Mouse (Mus musculus) kidney, embryonic 14.5 days (tissue): ENCODE measurements around the gene Rps26. TPM values are rescaled to one million over a fixed set of nuclear protein-coding genes. Genes with fewer than 3 reads are reported as not detected.

Experiments used
- ATAC-seq: fragments of 200-750 bp; cut with Nextera tagmentation; 2 replicates; pipeline ENCODE4 v1.8.0; 2017; ENCODE audit warnings: moderate number of reproducible peaks, mild to moderate bottlenecking, moderate TSS enrichment, moderate library complexity; ENCODE audit not compliant: low FRiP score, low TSS enrichment
- H3K27ac ChIP-seq: fragments of 300-500 bp; sonication (generic); 2 replicates; pipeline ENCODE4 v1.5.1; 2014; ENCODE audit warnings: low read depth, mild to moderate bottlenecking, low read length, moderate library complexity, mixed read lengths
- H3K27me3 ChIP-seq: fragments of 300-500 bp; sonication (generic); 2 replicates; pipeline ENCODE4 v1.6.1; 2014; ENCODE audit warnings: mild to moderate bottlenecking, low read length; ENCODE audit not compliant: control insufficient read depth, insufficient read depth
- H3K36me3 ChIP-seq: fragments of 300-500 bp; sonication (generic); 2 replicates; pipeline ENCODE4 v1.6.1; 2014; ENCODE audit warnings: low read length, mixed read lengths; ENCODE audit not compliant: control insufficient read depth, insufficient read depth
- H3K4me1 ChIP-seq: fragments of 300-500 bp; sonication (generic); 2 replicates; pipeline ENCODE4 v1.6.1; 2014; ENCODE audit warnings: low read length, mixed read lengths; ENCODE audit not compliant: control insufficient read depth, insufficient read depth
- H3K4me2 ChIP-seq: fragments of 300-500 bp; sonication (generic); replicated peaks from 2 replicates; pipeline ENCODE4 v1.6.1; 2014; ENCODE audit warnings: low read depth, mild to moderate bottlenecking, low read length
- H3K4me3 ChIP-seq: fragments of 300-500 bp; sonication (generic); 2 replicates; pipeline ENCODE4 v1.5.1; 2014; ENCODE audit warnings: mild to moderate bottlenecking, low read length
- H3K9ac ChIP-seq: fragments of 300-500 bp; sonication (generic); 2 replicates; pipeline ENCODE4 v1.6.1; 2014; ENCODE audit warnings: low read depth, mild to moderate bottlenecking, low read length, moderate library complexity
- H3K9me3 ChIP-seq: fragments of 300-500 bp; sonication (generic); 2 replicates; pipeline ENCODE4 v1.6.1; 2016; ENCODE audit warnings: low read length; ENCODE audit not compliant: control insufficient read depth
- WGBS: fragments of 180-500 bp; shearing (Covaris S2); extraction: QIAGEN DNeasy Blood & Tissue Kit; methylation state at CpG from one replicate; pipeline ENCODE4 v1.1.7; 2014; 5-methylcytosine and 5-hydroxymethylcytosine counted together
- polyA plus RNA-seq: library from polyadenylated mRNA; unstranded; fragments of >200 nt; fragmentation: Nextera tagmentation; extraction: Ambion mirVana; gene quantifications from 2 replicates; pipeline ENCODE4 v1.2.1, GENCODE M21; 2014

Gene Rps26
- polyA plus RNA-seq, 1 experiment from 2014 or later = 1,019 TPM

DNA sequence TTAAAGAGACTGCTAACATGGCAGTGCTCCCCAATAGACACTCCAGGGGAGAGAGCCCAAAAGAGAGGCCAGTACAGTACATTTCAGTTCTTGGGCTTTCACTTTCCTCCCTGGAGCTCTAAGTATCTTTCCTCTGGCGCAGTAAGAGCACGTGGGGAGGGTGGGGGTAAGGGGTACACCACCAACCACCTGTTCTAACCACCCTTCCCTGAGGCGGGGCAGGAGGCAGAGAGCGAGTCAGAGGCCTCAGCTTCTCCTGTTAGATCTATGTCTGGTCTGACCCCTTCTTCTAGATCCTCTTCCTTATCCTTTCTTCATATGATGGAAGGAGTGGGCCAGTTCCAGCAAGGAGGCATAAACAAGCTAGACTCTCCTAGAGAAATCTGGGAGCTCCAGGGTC lies 39.4 kb downstream of the Rps26 start:
- H3K4me3 ChIP-seq = no peak overlapping the region
- H3K4me2 ChIP-seq = peak overlapping the region; percentile 15; the same call in 1 of the 2 replicates

DNA sequence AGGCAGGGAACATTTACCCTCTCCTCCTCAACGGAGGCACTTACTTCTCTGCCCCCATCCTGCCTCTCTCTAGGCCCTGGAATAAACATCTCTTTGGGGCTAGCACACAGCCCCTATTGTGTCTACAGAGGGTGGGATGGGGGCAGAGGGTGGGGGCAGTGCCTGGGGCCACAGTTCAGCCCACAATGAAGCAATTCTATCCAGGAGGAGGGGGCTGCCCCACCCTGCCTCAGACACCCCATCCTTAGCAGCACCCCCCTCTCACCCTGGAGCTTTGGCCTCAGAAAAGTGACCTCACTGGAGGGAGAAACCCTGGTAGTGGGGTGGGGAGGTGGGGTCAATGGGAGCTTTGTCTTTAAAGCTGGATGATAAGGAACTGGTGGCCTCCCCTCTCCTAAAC lies 40.0 kb downstream of the Rps26 start:
- Histone ChIP-seq H3K4me2 (no peak overlapping the region), H3K27me3 (peaks cover 25% of the 10 kb centered on the region), H3K4me3 (no peak overlapping the region), H3K27ac (no peak overlapping the region; the same call in 1 of the 2 replicates), H3K9ac (no peak overlapping the region), H3K36me3 (no peaks in the 10 kb centered on the region), H3K9me3 (no peaks in the 10 kb centered on the region), H3K4me1 (peaks cover 3% of the 10 kb centered on the region; the same call in 1 of the 2 replicates)
- 27% methylated on average over 1 of the region's 1 CpGs for WGBS
- no peak for ATAC-seq

More for the DNA sequence above, 39.4 kb downstream of the Rps26 start:
- no peak overlapping the region for H3K9ac ChIP-seq
- H3K4me1 ChIP-seq = peaks cover 3% of the 10 kb centered on the region; the same call in 1 of the 2 replicates
- no peaks in the 10 kb centered on the region for H3K36me3 ChIP-seq
- no peak for ATAC-seq
- H3K9me3 ChIP-seq = no peaks in the 10 kb centered on the region
- H3K27ac ChIP-seq = peak overlapping the region; percentile 21; the same call in 1 of the 2 replicates
- WGBS = 54% methylated on average over 4 of the region's 4 CpGs
- peaks cover 25% of the 10 kb centered on the region for H3K27me3 ChIP-seq

DNA sequence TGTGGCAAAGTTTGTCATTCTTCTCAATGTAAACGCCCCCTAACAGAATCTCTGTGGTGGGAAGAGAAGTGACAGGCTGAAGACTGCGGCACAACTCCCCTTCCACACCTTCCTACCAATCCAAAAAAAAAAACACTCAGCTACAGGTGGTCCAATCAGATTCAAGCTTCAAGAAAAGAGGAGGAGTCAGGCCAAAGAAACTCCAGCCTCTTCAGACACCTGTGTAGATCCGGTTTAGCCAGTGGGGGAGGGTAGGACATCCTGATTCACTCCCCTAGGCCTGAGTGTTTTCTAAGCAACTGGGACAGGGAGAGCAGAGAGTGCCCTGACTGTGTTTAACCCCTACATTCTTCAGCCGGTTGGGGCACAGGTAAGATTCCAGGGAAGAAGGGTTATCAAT lies 42.2 kb downstream of the Rps26 start:
- H3K27ac ChIP-seq = no peak overlapping the region
- peaks cover 3% of the 10 kb centered on the region; the same call in 1 of the 2 replicates for H3K4me1 ChIP-seq
- no peak overlapping the region for H3K9ac ChIP-seq
- peak; percentile 50; the same call in 1 of the 2 replicates for ATAC-seq
- 1% methylated on average over 4 of the region's 4 CpGs for WGBS
- H3K4me3 ChIP-seq = no peak overlapping the region
- no peaks in the 10 kb centered on the region for H3K36me3 ChIP-seq
- H3K27me3 ChIP-seq = peaks cover 17% of the 10 kb centered on the region
- 0 out of 2 replicates have a peak overlapping the region, but pooled peaks have one; percentile 6 for H3K4me2 ChIP-seq
- H3K9me3 ChIP-seq = no peaks in the 10 kb centered on the region

DNA sequence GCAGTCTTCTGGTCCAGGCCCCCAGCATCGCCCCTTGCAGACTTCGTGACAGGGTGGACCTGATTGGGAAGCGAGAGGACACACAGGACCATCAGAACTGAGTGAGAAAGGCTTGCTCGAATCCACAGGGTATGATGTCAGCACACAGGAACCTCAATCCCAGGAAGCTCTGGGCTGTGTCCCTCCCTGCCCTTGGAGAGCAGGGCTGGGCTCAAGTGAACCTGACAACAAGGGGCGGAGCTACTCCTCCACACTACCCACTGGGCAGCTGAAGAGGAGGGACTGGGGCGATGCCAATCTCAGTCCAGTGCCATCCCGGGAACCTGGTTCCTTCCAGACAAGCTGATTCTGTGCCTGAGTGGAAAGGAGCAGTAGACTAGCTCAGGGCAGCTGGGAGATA lies 42.9 kb downstream of the Rps26 start:
- Histone ChIP-seq H3K36me3 (no peaks in the 10 kb centered on the region), H3K4me2 (0 out of 2 replicates have a peak overlapping the region, but pooled peaks have one; percentile 6), H3K4me3 (no peak overlapping the region), H3K9me3 (no peaks in the 10 kb centered on the region), H3K9ac (no peak overlapping the region), H3K27me3 (peaks cover 10% of the 10 kb centered on the region), H3K4me1 (no peaks in the 10 kb centered on the region; the same call in 1 of the 2 replicates), H3K27ac (no peak overlapping the region)
- ATAC-seq = peak; percentile 58
- 30% methylated on average over 7 of the region's 7 CpGs for WGBS

DNA sequence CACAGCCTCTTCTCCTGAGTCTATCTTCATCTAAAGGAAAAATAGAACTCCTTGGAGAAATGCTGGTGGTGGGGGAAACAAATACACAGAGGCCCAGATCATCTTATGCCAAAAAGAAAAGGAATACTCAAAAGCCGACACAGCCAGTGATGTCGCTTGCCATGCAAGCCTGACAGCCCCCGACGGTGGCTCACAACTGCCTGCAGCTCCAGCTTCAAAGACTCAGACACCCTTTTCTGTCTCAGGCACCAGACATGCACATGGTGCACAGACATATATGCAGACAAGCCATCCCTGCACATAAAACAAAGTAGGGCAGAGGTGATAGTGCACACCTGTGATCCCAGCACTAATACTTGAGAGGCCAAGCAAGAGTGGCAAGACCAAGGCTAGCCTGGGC lies 46.8 kb downstream of the Rps26 start:
- Histone ChIP-seq H3K4me3 (no peak overlapping the region), H3K9me3 (no peaks in the 10 kb centered on the region), H3K4me1 (no peaks in the 10 kb centered on the region; the same call in 1 of the 2 replicates), H3K4me2 (no peak overlapping the region), H3K9ac (no peak overlapping the region), H3K36me3 (no peaks in the 10 kb centered on the region), H3K27ac (no peak overlapping the region), H3K27me3 (no peaks in the 10 kb centered on the region)
- WGBS = 77% methylated on average over 4 of the region's 4 CpGs
- no peak for ATAC-seq

DNA sequence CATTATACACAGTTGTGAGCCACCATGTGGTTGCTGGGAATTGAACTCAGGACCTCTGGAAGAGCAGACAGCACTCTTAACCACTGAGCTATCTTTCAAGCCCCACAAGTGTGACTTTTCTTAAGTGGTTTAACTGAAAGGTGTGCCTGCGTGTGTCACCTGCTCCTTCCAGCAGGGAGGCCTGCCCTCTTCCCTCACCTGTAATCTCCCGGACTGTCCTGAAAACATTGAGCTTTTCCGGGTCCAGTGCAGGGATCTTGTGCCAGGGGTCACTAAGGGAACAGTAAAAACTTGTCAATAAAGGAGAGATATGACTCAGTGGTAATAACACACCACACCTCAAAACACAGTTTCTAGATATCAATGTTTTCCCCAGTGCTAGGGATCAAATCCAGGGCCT lies 47.2 kb downstream of the Rps26 start:
- WGBS = 74% methylated on average over 3 of the region's 3 CpGs
- H3K27ac ChIP-seq = no peak overlapping the region
- no peak for ATAC-seq

DNA sequence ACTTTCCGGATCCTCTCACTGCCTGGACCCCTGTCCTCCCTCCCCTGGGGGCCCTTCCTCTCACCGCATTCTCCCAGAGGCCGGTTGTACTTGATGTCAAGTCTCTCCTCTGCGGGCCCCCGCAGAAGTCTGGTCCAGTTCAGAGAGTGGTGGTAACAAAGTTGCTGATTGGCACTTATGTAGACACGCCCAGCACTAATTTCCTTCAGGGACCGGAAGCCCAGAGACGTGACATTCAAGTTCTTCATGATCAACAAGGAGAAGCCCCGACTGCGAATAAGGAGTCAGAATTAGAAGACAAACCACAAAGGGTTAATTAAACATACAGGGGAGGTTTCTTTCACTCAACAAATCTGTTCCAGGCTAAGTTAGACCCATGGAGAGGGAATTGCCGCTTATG lies 48.2 kb downstream of the Rps26 start:
- Histone ChIP-seq H3K36me3 (no peaks in the 10 kb centered on the region), H3K9me3 (no peaks in the 10 kb centered on the region), H3K4me2 (no peak overlapping the region), H3K4me3 (no peak overlapping the region), H3K27ac (no peak overlapping the region), H3K4me1 (no peaks in the 10 kb centered on the region), H3K9ac (no peak overlapping the region), H3K27me3 (no peaks in the 10 kb centered on the region)
- ATAC-seq = no peak
- WGBS = 72% methylated on average over 11 of the region's 11 CpGs

More for the DNA sequence above, 47.2 kb downstream of the Rps26 start:
- no peak overlapping the region for H3K9ac ChIP-seq
- H3K27me3 ChIP-seq = no peaks in the 10 kb centered on the region
- H3K4me3 ChIP-seq = no peak overlapping the region
- H3K4me1 ChIP-seq = no peaks in the 10 kb centered on the region; the same call in 1 of the 2 replicates
- no peak overlapping the region for H3K4me2 ChIP-seq
- no peaks in the 10 kb centered on the region for H3K9me3 ChIP-seq
- no peaks in the 10 kb centered on the region for H3K36me3 ChIP-seq

DNA sequence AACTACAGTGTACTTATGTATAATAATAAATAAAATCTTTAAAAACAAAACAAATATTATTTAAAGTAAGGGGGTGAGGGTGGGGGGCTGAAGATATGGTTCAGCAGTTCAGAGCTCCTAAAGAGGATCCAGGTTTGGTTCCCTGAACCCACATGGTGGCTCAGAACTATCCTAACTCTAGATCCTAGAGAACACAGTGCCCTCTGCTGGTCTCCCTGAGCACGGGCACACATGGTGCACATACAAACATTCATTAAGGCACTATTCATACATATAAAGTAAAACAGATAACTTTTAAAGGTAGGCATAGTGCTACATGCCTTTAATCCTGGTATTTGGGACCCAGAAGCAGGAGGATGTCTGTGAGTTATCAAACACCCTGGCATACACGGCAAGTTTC lies 51.5 kb downstream of the Rps26 start:
- Histone ChIP-seq H3K27ac (no peak overlapping the region), H3K9me3 (no peaks in the 10 kb centered on the region), H3K27me3 (no peaks in the 10 kb centered on the region), H3K4me2 (no peak overlapping the region), H3K9ac (no peak overlapping the region), H3K4me3 (no peak overlapping the region), H3K36me3 (peaks cover under 1% of the 10 kb centered on the region; the same call in 1 of the 2 replicates), H3K4me1 (no peaks in the 10 kb centered on the region)
- ATAC-seq = no peak
- WGBS = 94% methylated on average over 2 of the region's 2 CpGs
